Mouse (Mus musculus) hindbrain, embryonic 15.5 days (tissue): Measurements from ENCODE around the gene Mcm7. TPM values are rescaled to one million over a fixed set of nuclear protein-coding genes. Genes with fewer than 3 reads are reported as not detected.

ENCODE experiments used
- ATAC-seq: fragments of 200-750 bp; cut with Nextera tagmentation; 2 replicates; pipeline ENCODE4 v1.8.0; 2017; ENCODE audit warnings: low read depth, moderate number of reproducible peaks, moderate TSS enrichment; ENCODE audit not compliant: low FRiP score
- H3K27ac ChIP-seq: fragments of 300-500 bp; sonication (generic); replicated peaks from 2 replicates; pipeline ENCODE4 v1.5.1; 2015; ENCODE audit warnings: mild to moderate bottlenecking, inconsistent platforms
- H3K27me3 ChIP-seq: fragments of 300-500 bp; sonication (generic); 2 replicates; pipeline ENCODE4 v1.6.1; 2015; ENCODE audit warnings: control low read depth, inconsistent platforms
- H3K36me3 ChIP-seq: fragments of 300-500 bp; sonication (generic); 2 replicates; pipeline ENCODE4 v1.6.1; 2015; ENCODE audit warnings: control low read depth, inconsistent platforms
- H3K4me1 ChIP-seq: fragments of 300-500 bp; sonication (generic); replicated peaks from 2 replicates; pipeline ENCODE4 v1.6.1; 2015; ENCODE audit warnings: control low read depth, inconsistent platforms
- H3K4me2 ChIP-seq: fragments of 300-500 bp; sonication (generic); 2 replicates; pipeline ENCODE4 v1.6.1; 2015; ENCODE audit warnings: moderate library complexity, mild to moderate bottlenecking, inconsistent platforms
- H3K4me3 ChIP-seq: fragments of 300-500 bp; sonication (generic); 2 replicates; pipeline ENCODE4 v1.5.1; 2015; ENCODE audit warnings: mild to moderate bottlenecking, inconsistent platforms
- H3K9ac ChIP-seq: fragments of 300-500 bp; sonication (generic); 2 replicates; pipeline ENCODE4 v1.6.1; 2015; ENCODE audit warnings: inconsistent platforms
- H3K9me3 ChIP-seq: fragments of 300-500 bp; sonication (generic); 2 replicates; pipeline ENCODE4 v1.6.1; 2016; ENCODE audit warnings: control low read depth, inconsistent platforms
- WGBS: fragments of 180-500 bp; shearing (Covaris S2); methylation state at CpG from one replicate; pipeline ENCODE4 v1.1.7; 2015; 5-methylcytosine and 5-hydroxymethylcytosine counted together
- microRNA counts: library from miRNA; unstranded; fragments of <30 nt; microRNA quantifications from one replicate; lab custom pipeline; 2016
- microRNA-seq: library from miRNA; unstranded; fragments of <30 nt; microRNA quantifications from one replicate; pipeline ENCODE4, GENCODE M21; 2016
- polyA plus RNA-seq: library from polyadenylated mRNA; unstranded; fragments of >200 nt; fragmentation: Nextera tagmentation; extraction: Ambion mirVana; gene quantifications from 2 replicates; pipeline ENCODE4 v1.2.1, GENCODE M21; 2015

The Mcm7 gene
- polyA plus RNA-seq, 1 experiment from 2014 or later, result 85.4 TPM

- H3K27me3 ChIP-seq, result no peaks in the 10 kb centered on the region
- ATAC-seq, result peak; percentile 69; the same call in 1 of the 2 replicates
- 61% methylated on average over 8 of the region's 8 CpGs for WGBS
- no peak overlapping the region for H3K4me2 ChIP-seq
- H3K27ac ChIP-seq, result no peak overlapping the region
- no peak overlapping the region for H3K4me3 ChIP-seq
- H3K9ac ChIP-seq, result no peak overlapping the region
- no peaks in the 10 kb centered on the region for H3K9me3 ChIP-seq
- H3K4me1 ChIP-seq, result no peaks in the 10 kb centered on the region
- peaks cover 34% of the 10 kb centered on the region for H3K36me3 ChIP-seq
These were observed 34.2 kb downstream of the Mcm7 start for GRCm38 (mm10) chr5:138137935-138138549.

DNA sequence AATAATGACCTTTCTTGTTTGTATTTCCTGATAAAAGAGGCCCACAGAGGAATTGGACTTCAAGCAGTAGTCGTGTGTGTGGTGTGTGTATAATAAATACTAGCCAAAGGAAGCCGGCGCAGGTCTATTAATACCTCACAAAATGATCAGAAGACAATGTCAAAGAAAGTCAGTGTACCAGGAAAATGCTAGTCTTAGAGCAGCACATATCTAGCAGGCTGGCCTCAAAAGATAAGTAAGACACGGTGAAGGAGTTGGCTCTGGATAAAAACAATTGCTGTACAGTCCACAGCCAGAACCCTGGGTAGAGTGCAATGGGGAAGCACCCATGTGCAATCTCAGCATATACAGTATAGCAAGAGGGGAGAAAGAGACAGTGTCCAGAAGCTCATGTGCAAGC is 35.0 kb downstream of the Mcm7 start:
- 0 out of 2 replicates have a peak, but pooled peaks have one; percentile 8 for ATAC-seq
- 92% methylated on average over 4 of the region's 4 CpGs for WGBS
- no peak overlapping the region for H3K4me2 ChIP-seq

DNA sequence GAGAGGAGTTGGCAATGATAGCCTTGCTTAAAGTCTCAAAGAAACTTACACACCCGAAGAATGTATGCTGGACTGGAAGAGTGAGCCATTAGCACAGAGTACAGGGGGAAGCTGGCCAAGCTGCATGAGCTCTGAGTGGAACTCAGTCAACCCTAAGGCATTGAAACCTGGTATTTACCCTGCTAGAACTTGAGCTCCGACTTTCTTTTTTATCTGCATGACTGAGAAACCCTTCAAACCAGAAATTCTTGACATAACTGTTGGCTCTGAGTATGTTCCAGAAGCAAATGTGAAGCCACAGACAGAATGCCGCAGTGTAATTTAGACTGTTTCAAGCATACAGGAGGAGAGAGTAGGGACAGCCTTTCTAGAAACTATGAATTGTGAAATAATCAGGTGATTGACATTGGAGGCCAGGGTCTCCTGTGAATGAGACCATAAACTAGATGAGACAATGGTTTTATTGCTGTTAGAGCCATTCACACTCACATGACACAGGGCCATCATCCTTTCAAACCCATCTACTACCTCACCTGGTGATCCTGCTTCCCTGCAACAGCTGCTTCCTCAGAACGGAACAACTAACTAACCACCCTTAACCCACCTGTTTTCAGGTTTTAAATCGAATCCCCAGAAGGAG is 39.7 kb downstream of the Mcm7 start:
- no peak overlapping the region for H3K9ac ChIP-seq
- peaks cover 72% of the 10 kb centered on the region for H3K36me3 ChIP-seq
- no peak overlapping the region for H3K27ac ChIP-seq
- H3K4me2 ChIP-seq, result no peak overlapping the region
- WGBS, result 99% methylated on average over 5 of the region's 5 CpGs
- H3K4me3 ChIP-seq, result no peak overlapping the region
- no peaks in the 10 kb centered on the region for H3K9me3 ChIP-seq
- no peaks in the 10 kb centered on the region for H3K27me3 ChIP-seq
- H3K4me1 ChIP-seq, result no peaks in the 10 kb centered on the region
- ATAC-seq, result no peak

More for the DNA sequence above, 35.0 kb downstream of the Mcm7 start:
- Histone ChIP-seq H3K27ac (no peak overlapping the region), H3K36me3 (peaks cover 37% of the 10 kb centered on the region), H3K9me3 (no peaks in the 10 kb centered on the region), H3K9ac (no peak overlapping the region), H3K27me3 (no peaks in the 10 kb centered on the region), H3K4me3 (no peak overlapping the region), H3K4me1 (no peaks in the 10 kb centered on the region)

DNA sequence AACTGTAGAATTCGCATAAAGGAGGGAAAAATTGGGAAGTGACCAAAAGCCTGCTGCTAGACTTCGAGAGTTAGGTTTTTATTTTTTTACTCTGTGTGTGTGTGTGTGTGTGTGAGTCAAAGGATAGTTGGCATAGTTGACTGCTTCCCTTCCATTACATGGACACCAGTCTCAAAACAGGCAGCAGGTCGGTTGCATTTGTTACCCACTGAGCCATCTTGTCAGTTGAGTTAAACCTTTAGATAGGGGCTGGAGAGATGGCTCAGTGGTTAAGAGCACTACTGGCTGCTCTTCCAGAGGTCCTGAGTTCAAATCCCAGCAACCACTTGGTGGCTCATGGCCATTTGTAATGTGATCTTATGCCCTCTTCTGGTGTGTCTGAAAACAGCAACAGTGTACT is 54.2 kb downstream of the Mcm7 start:
- no peak for ATAC-seq
- H3K27ac ChIP-seq, result no peak overlapping the region

DNA sequence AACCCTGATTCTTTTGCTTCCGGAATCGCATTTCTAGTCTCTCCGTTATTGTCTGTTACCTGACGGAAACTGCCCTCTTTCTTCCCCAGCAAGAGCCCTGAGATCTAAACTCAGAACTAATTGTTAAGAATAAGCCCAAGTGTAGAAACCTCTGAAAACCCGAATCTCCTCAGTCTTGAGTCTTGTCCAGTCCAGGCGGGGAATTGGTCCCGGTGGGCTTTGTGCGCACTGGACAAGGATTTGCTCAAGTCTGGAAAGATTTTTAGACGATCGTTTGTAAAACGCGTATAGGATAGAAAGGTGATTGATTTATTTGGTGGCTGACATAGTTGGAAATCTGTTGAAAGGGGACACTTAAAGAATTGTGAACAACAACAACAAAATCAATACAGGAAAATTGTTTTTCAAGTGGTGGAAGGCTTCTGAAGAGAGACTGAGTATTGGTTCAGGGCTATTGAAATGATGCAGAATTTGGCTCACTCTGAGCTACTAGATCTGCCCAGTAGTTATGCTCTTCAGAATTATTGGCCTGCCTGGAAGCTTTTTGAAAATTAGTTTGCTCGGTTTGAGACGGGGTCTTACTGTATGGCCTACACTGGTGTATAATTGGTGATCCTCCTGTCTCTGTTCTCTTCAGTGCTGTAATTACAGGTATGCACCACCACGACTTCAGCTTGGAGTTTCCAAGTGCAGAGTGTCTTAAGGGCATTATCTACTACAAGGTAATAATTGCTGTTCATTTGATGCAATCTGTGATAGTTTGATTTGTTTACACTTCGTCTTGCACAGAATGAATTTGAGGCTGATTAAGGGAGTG is 54.8 kb downstream of the Mcm7 start:
- Histone ChIP-seq H3K9ac (peak overlapping the region; percentile 89), H3K4me3 (peak overlapping the region; percentile 89), H3K27ac (peak overlapping the region; percentile 97), H3K36me3 (peaks cover 15% of the 10 kb centered on the region), H3K4me2 (peak overlapping the region; percentile 61), H3K9me3 (no peaks in the 10 kb centered on the region), H3K4me1 (peaks cover 27% of the 10 kb centered on the region), H3K27me3 (no peaks in the 10 kb centered on the region)
- 6% methylated on average over 16 of the region's 16 CpGs for WGBS
- ATAC-seq, result peak; percentile 60

More for the DNA sequence above, 54.2 kb downstream of the Mcm7 start:
- H3K4me1 ChIP-seq, result peaks cover 27% of the 10 kb centered on the region
- H3K9me3 ChIP-seq, result no peaks in the 10 kb centered on the region
- peak overlapping the region; percentile 89 for H3K4me3 ChIP-seq
- peak overlapping the region; percentile 89 for H3K9ac ChIP-seq
- 75% methylated on average over 3 of the region's 3 CpGs for WGBS
- H3K4me2 ChIP-seq, result peak overlapping the region; percentile 61
- H3K36me3 ChIP-seq, result peaks cover 17% of the 10 kb centered on the region
- no peaks in the 10 kb centered on the region for H3K27me3 ChIP-seq

- H3K4me3 ChIP-seq, result peak within 1 kb of the TSS; percentile 89
- H3K27me3 ChIP-seq, result no peaks in the 10 kb centered on the region
- H3K4me2 ChIP-seq, result peak within 1 kb of the TSS; percentile 61
- peaks cover 27% of the 10 kb centered on the region for H3K4me1 ChIP-seq
- peak within 1 kb of the TSS; percentile 89 for H3K9ac ChIP-seq
- peak; percentile 97 for ATAC-seq
- H3K27ac ChIP-seq, result peak within 1 kb of the TSS; percentile 97
- 7% methylated on average over 38 of the region's 38 CpGs for WGBS
- no peaks in the 10 kb centered on the region for H3K9me3 ChIP-seq
- H3K36me3 ChIP-seq, result peaks cover 11% of the 10 kb centered on the region; the same call in 1 of the 2 replicates
These were observed 55.7 kb downstream of the Mcm7 start, which contains the start of gene Zscan21 for GRCm38 (mm10) chr5:138116255-138117198. Zscan21 (plus strand) TSS chr5:138116903.

MicroRNA genes within 50 kb of the gene (microRNA counts, 519-probe panel; counts per million panel counts)
- microRNA mmu-miR-106b (lab: Ali Mortazavi, UCI) (3,970 counts per million, percentile 83 among the panel's probes with 10 or more counts), microRNA mmu-miR-25 (lab: Ali Mortazavi, UCI) (4,696 counts per million, percentile 94 among the panel's probes with 10 or more counts), microRNA mmu-miR-93 (lab: Ali Mortazavi, UCI) (3,913 counts per million, percentile 83 among the panel's probes with 10 or more counts)

Small RNA genes lying within 50 kb of the gene (microRNA-seq; reads per million reads assigned to microRNA genes)
- gene Mir106b, result 5,764 reads per million, percentile 93 among the genes with 10 or more reads in this experiment
- 278 reads per million, percentile 64 among the genes with 10 or more reads in this experiment for gene Mir25
- gene Mir93, result 8,003 reads per million, percentile 94 among the genes with 10 or more reads in this experiment

Other genes with a start within 250 kb of the Mcm7 start
- 1.3 and 1.7 TPM in 2 replicates for gene Gjc3, start 209.3 kb downstream of the Mcm7 start, polyA plus RNA-seq
- not detected in 2 replicates for gene Azgp1, start 190.9 kb downstream of the Mcm7 start, polyA plus RNA-seq
- not detected in 2 replicates for gene Smok3a, start 151.2 kb downstream of the Mcm7 start, polyA plus RNA-seq
- not detected in 2 replicates for gene Smok3b, start 151.0 kb downstream of the Mcm7 start, polyA plus RNA-seq
- not detected in 2 replicates for gene Smok3c, start 119.2 kb downstream of the Mcm7 start, polyA plus RNA-seq
- 20.8 and 22.1 TPM in 2 replicates for gene Zkscan1, start 87.3 kb downstream of the Mcm7 start, polyA plus RNA-seq
- 81.4 and 82.6 TPM in 2 replicates for gene Zscan21, start 55.5 kb downstream of the Mcm7 start, polyA plus RNA-seq
- gene Zfp113, start 16.7 kb downstream of the Mcm7 start, polyA plus RNA-seq, result 26.5 and 31.3 TPM in 2 replicates
- 313 and 320 TPM in 2 replicates for gene Cops6, start 11.4 kb downstream of the Mcm7 start, polyA plus RNA-seq
- 24.7 and 26.2 TPM in 2 replicates for gene Ap4m1, start 420 bp downstream of the Mcm7 start, polyA plus RNA-seq
- gene Taf6, start 15.0 kb upstream of the Mcm7 start, polyA plus RNA-seq, result 75.5 and 77.7 TPM in 2 replicates
- gene Cnpy4, start 15.1 kb upstream of the Mcm7 start, polyA plus RNA-seq, result 26.5 and 29.6 TPM in 2 replicates
- 12.4 and 14.7 TPM in 2 replicates for gene Mblac1, start 21.9 kb upstream of the Mcm7 start, polyA plus RNA-seq
- gene Nxpe5, start 53.5 kb upstream of the Mcm7 start, polyA plus RNA-seq, result not detected in 2 replicates
- 108 and 111 TPM in 2 replicates for gene Lamtor4, start 83.1 kb upstream of the Mcm7 start, polyA plus RNA-seq
- gene BC037034, start 91.6 kb upstream of the Mcm7 start, polyA plus RNA-seq, result 17.1 and 21.1 TPM in 2 replicates
- gene Gal3st4, start 100.4 kb upstream of the Mcm7 start, polyA plus RNA-seq, result 2.2 and 2.6 TPM in 2 replicates
- 0.17 and 0.19 TPM in 2 replicates for gene Gm43720, start 107.5 kb upstream of the Mcm7 start, polyA plus RNA-seq
- gene Gpc2, start 107.6 kb upstream of the Mcm7 start, polyA plus RNA-seq, result 147 and 149 TPM in 2 replicates
- 9.2 and 9.8 TPM in 2 replicates for gene Stag3, start 107.8 kb upstream of the Mcm7 start, polyA plus RNA-seq
- 0.14 TPM in 1 of 2 replicates, not detected in the other for gene Pvrig, start 169.5 kb upstream of the Mcm7 start, polyA plus RNA-seq